Mouse (Mus musculus): Measurements from ENCODE around the gene Setd1a.
"Not testable (repeated sequence)": the region's sequence is repeated elsewhere in the genome, so short reads cannot be mapped to it uniquely, and the experiment has no call there.

The Setd1a gene

GRCm38 (mm10) chr7:127776426-127776825, at the start of gene Setd1a:
Gene Setd1a, plus strand, starts transcription at chr7:127776670.
- no peak for DNase-seq (ENCODE audit: extremely low read depth, low read depth, low spot score)

- no peak for DNase-seq (ENCODE audit: extremely low read depth, low read depth, low spot score)
Measured at GRCm38 (mm10) chr7:127727898-127728297, 48.6 kb upstream of the Setd1a start.

DNA sequence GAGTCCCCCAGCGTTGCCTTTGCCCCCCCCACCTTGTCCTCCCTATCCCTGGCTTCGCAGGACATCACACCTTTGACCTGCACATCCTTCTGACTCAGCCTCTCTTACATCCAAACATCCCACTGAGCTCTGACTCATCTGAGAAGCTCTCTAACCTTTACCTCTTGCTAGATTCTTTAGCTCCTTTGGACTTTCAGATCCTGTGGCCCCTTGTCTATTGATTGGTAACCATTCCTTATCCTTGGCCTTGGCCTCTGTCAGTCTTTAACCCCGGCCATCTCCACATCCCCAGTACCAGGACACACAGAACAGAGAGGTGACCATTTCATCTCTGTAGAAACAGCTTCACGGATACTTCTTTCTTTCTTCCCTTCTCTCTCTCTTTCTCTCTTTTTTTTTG, 46.3 kb upstream of the Setd1a start:
- no peak for DNase-seq (ENCODE audit: extremely low read depth, low read depth, low spot score)

GRCm38 (mm10) chr7:127732066-127732465, 44.4 kb upstream of the Setd1a start, which contains the start of gene Ctf2:
Gene Ctf2, minus strand, starts transcription at chr7:127732166.
- DNase-seq (ENCODE audit: extremely low read depth, low read depth, low spot score), result not testable (repeated sequence)

- DNase-seq (ENCODE audit: extremely low read depth, low read depth, low spot score), result no peak
Measured at GRCm38 (mm10) chr7:127744366-127745045, 32.0 kb upstream of the Setd1a start, which contains the start of gene Fbxl19. Gene Fbxl19, plus strand, starts transcription at chr7:127744543.

GRCm38 (mm10) chr7:127745251-127745651, 31.2 kb upstream of the Setd1a start:
- peak; percentile 86 for DNase-seq (ENCODE audit: extremely low read depth, low read depth, low spot score)

- DNase-seq (ENCODE audit: extremely low read depth, low read depth, low spot score), result peak; percentile 96
Measured at GRCm38 (mm10) chr7:127745652-127746493, 30.6 kb upstream of the Setd1a start.

DNA sequence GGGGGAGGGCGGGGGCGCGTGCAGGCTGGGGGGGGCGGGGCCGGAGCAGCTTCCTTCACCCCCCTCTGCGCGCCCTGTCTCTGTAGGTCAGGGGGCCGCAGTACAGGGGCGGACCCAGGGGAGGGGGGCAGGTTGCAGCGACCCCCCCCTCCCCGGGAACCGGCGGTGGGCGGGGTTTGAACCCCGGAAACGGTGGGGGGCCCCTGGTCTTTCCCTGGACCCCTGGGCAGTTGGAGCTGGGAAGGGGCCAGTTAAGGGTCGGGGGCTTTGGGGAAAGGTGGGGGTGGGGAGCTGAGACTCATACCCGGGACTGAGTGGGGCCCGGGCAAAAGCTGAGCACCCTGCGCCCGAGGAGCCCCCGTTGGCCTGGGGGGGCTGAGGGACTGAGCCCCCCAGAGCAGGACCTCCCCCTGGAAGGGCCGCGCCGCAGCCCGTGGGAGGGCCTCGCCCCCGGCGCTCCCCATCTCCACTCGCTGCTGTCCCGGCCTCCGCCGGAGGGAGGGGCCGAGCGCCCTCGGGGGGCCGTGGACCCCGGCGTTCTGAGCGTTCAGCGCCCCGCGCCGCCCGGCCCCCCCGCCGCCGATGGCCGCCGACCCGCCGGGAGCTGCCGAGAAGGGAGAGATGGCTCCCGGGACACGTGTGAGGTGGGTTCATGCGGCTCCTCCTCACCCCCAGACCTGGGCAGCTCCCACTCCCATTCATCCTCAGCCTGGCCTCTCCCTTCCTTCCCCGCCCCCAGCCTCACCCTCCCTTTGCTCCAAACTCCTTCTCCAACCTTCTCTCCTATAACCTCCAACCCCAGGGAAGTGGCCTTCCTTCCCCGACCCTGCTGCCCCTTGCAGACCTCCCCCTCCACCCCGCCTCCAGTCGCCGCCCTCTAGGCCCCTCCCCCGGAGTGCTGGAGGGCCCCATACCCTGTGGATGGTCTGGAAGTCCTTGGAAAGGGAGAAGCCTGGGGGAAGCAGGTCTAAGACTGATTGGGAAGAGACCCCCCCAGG, 29.7 kb upstream of the Setd1a start:
- DNase-seq (ENCODE audit: extremely low read depth, low read depth, low spot score), result no peak

- DNase-seq (ENCODE audit: extremely low read depth, low read depth, low spot score), result no peak
Measured at GRCm38 (mm10) chr7:127747559-127748234, 28.8 kb upstream of the Setd1a start.

DNA sequence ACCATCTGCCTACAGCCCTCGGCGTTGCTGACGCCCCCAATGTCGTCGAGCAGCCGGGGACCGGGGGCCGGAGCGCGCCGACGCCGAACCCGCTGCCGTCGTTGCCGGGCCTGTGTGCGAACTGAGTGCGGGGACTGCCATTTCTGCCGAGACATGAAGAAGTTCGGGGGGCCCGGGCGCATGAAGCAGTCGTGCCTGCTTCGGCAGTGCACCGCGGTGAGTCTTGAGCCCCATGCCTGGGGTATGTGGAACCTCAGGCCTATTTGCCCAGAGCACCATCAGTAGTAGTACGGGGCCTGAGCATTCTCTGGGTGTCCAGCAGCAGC, 28.3 kb upstream of the Setd1a start:
- no peak for DNase-seq (ENCODE audit: extremely low read depth, low read depth, low spot score)

- peak; percentile 78 for DNase-seq (ENCODE audit: extremely low read depth, low read depth, low spot score)
Measured at GRCm38 (mm10) chr7:127750131-127751127, 26.0 kb upstream of the Setd1a start.

DNA sequence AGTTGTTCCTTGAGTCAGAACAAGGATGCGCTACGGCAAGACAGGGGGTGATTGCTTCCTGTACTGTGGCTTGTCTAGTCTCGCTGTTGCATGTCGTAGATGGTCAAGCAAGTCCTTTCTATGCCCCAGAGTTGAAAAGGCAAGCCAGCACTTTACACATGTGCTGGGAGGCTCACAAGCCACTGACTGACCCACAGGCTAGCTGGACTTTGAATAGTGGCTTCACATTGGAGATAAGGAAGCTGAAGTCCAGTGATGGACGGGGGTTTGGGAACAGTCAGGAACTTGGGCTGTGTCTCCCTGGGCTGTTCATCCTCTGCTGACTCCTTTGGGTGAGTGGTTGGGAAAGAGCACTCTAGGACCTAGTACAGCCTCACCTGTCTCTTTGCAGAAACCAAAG, 24.9 kb upstream of the Setd1a start:
- DNase-seq (ENCODE audit: extremely low read depth, low read depth, low spot score), result no peak

- DNase-seq (ENCODE audit: extremely low read depth, low read depth, low spot score), result no peak
Measured at GRCm38 (mm10) chr7:127752069-127752468, 24.4 kb upstream of the Setd1a start.

- DNase-seq (ENCODE audit: extremely low read depth, low read depth, low spot score), result no peak
Measured at GRCm38 (mm10) chr7:127753158-127753557, 23.3 kb upstream of the Setd1a start.

DNA sequence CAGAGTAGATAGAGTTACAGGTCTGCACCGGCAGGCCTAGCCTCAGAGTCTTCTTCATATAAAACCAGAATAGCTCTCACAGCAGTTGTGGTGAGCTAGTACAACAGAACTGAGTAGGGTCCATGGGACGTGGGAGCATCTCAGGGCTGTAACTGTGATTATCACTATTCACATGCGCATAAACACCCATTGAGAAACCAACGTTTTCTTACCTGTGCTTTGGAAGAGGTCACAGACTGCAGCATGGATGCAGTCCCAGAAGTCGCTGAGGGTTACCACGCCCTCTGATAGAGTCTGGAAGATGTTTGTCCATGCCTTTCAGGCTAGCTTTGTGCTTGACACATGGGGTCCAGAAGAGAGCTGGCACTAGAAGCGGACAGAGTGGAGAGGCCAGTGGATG, 22.7 kb upstream of the Setd1a start:
- DNase-seq (ENCODE audit: extremely low read depth, low read depth, low spot score), result no peak

DNA sequence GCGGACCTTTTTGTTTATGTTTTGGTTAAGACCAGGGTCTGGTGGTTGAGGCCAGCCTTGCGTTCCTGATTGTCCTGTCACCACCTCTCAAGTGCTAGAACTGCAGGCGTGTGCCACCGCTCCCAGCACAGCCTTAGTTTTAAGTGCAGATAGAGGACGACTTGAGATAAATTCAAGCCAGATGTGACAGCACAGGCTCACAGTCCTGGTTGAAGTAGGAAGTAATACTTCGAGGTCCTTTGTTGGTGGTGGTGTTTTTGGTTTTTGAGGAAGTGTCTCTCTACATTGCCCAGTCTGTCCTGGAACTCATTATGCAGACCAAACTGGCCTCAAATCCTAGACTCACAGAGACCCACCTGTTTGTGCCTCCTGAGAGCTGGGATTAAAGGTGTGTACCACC, 16.8 kb upstream of the Setd1a start:
- no peak for DNase-seq (ENCODE audit: extremely low read depth, low read depth, low spot score)

- no peak for DNase-seq (ENCODE audit: extremely low read depth, low read depth, low spot score)
Measured at GRCm38 (mm10) chr7:127760478-127760877, 16.0 kb upstream of the Setd1a start.

- no peak for DNase-seq (ENCODE audit: extremely low read depth, low read depth, low spot score)
Measured at GRCm38 (mm10) chr7:127761026-127761425, 15.4 kb upstream of the Setd1a start.

DNA sequence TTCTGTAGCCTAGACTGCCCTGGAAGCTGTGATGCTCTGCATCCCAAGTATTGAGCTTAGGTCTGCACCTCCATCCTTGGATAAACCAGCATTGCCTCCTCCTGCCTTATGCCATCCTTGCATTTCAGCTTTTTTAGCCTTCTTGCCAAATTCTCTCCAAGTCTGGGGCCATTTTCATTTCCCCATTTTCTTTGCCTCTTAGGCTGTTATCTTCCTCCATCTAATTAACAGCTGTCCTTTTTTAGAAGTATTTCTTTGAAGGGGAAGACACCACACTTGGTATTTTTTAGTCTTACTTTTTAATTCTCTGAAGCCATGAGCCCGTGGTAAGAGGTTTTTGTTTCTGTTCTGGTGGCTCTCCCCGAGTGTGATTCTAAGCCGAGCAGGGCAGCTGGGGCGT, 12.8 kb upstream of the Setd1a start:
- no peak for DNase-seq (ENCODE audit: extremely low read depth, low read depth, low spot score)
